Mouse (Mus musculus) liver, adult 2 months (tissue): ENCODE measurements around the gene Chn2.

Source experiments
- CTCF ChIP-seq: fragments of 200-500 bp; IDR thresholded peaks from 2 replicates; pipeline ENCODE4 v1.5.1; 2011; ENCODE audit warnings: low read depth, low read length, control low read depth
- POLR2A ChIP-seq: fragments of 200-500 bp; IDR thresholded peaks from 2 replicates; pipeline ENCODE4 v1.6.1; 2011; ENCODE audit warnings: low read length, control low read depth; ENCODE audit not compliant: insufficient read depth; ENCODE audit errors: extremely low read depth

GRCm38 (mm10) chr6:54040448-54040844, 1.1 kb downstream of the Chn2 start:
- TF ChIP-seq POLR2A (no peak), CTCF (no peak)
